Mouse (Mus musculus) c-Kit-positive CD71-positive TER-119-positive erythroid progenitor cells, embryonic 14.5 days (primary cell): ENCODE data around the gene Mast4.

Experiments used
- DNase-seq: peaks from one replicate; pipeline ENCODE4 v3.0.0-alpha.2; 2013; ENCODE audit warnings: low spot score

Gene Mast4

GRCm38 (mm10) chr13:103195847-103196246 lies 138.4 kb downstream of the Mast4 start:
- DNase-seq, result no peak

DNA sequence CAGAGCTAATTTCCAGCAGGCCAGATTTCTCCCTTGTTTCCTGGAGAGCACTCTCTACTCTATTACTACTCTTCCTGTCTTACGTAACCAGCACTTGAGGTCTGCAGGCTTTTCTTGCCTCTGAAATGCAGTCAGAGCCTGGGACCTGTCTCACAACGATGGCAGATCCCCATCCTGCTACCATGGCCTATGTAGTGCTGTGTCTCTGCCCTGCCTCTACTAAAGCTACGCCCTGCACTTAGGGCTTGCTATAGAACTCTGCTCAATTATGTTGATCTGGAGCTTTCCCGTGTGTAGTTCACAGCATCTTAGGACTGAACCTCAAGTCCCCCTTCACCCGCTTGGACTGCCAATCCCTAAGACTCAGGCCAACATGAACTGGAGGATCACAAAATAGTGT lies 150.7 kb downstream of the Mast4 start:
- DNase-seq, result no peak

DNA sequence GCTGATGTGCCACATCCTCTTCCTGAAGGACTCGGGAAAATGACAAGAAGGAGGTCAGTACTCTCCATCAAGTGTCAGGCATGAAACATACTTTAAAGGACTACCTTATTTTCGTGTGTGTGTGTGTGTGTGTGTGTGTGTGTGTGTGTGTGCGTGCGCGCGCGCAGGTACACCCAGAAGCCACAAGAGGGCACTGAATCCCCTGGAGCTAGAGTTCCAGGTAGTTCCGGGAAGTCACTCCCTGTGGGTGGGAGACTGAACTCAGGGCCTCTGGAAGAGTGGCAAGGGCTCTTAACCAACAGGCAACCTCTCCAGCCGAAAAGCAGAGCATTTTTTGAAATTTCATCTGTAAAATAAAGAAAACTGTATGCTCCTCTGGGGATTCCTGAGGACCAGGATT lies 152.5 kb downstream of the Mast4 start:
- DNase-seq, result no peak

DNA sequence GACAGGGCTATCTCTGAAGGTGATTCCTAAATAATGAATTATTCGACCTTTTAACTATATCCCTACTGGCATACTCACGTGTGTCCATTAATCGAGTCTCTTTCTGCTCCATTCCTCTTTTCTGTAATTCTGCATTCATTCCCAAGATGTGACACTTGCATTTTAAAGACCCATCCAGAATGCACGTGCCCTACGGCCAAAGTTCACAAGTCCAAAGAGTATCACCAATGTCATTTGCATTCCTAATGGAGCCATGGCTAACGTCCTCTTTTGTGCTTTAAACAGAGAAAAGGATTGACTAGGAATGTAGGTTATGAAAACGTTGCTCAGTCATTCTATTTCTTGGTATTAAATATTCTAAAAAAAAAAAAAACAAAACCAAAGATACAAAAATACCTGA lies 157.4 kb downstream of the Mast4 start:
- no peak for DNase-seq

GRCm38 (mm10) chr13:103174431-103174830 lies 159.9 kb downstream of the Mast4 start:
- no peak for DNase-seq

- peak; percentile 3 for DNase-seq
Observed at GRCm38 (mm10) chr13:103173545-103174182, 160.6 kb downstream of the Mast4 start.

DNA sequence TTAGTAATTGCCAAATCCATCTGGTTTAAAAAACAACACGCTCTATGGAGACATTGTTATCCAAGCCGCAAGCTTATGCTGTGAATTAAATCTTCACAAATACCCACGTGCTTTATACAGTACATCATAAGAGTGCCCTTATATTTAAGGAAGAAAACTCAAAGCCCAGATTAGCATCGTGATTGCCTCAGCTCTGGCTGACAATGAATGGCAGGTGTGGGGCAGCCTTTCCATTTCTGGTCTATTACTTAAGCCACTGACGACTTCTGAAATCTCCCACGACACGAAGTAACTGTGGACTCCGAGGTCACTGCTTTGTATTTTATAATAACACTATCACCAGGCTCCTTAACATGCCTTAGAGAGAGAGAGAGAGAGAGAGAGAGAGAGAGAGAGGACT lies 182.4 kb downstream of the Mast4 start:
- no peak for DNase-seq

DNA sequence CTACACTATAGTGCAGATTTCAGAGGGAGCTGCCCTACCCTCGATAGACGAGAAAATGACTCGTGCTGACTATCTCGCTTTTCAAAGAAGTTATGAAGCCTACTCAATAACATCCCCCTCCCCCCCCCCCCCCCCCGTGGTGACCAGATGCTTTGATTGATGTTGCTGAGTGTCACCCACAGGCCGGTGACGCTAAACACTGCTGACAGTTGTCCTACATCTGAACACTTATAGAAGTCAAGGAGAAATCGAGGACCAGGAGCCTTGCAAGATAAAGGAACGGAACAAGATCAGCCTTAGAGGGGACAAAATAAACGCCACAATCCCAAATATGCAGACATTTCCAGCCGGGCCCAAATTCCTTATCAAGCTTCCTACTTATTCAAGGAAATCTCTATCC lies 183.1 kb downstream of the Mast4 start:
- no peak for DNase-seq

DNA sequence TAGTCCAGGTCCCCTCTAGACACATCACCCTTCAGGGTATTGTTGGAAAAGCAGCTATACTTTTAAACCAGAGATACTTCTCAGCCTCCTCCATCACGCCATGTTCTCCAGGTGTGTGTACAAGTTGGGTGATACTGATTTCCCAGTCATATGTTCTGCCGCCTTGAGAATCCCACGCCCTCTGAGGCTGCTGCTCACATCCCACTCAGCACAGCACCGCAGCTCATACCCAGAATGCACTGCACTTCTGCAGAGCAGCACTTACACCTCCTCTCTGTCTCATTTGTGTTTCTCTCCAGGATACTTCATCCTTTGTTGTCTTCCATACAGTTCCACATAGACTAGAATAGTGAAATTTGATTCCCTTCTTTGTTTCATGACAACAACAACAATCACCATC lies 183.6 kb downstream of the Mast4 start:
- DNase-seq, result no peak

DNA sequence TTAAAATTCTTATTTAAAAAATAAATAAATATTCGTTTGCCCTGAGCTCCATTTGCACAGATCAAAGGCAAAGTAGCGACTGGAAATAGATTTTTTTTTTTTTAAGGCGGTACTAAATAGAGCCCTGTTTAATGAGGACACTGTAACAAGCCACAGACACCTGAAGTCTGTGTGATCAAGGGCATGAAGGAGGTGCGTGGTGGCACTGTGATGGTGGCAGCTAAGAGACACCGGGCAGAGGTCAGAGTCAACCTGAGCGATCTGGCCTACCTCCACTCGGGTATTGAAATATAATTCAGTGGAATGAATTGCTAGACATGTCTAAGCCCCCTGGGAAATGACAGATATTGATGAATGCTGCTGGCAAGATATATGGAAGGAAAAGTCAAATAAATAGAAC lies 184.9 kb downstream of the Mast4 start:
- DNase-seq, result no peak

DNA sequence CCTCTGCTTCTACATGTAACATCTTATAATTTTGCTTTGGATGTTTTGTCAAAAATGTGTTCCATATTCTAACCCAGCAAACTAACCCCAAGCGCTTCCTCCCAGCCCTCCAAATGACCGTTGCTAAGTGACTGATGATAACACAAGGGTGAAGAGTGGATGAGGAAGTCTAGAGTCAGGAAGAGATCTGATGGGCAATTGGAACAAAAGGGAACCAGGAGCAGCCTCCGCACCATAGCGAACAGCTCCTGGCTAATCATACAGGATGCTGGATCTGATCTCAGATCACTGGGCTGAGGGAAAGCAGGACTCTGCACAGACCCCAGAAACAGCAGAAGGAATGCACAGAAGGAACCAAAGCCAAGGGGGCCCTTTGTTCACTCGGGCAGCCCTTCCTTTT lies 190.0 kb downstream of the Mast4 start:
- DNase-seq, result no peak

- DNase-seq, result no peak
Observed at GRCm38 (mm10) chr13:103141304-103141703, 193.0 kb downstream of the Mast4 start.

DNA sequence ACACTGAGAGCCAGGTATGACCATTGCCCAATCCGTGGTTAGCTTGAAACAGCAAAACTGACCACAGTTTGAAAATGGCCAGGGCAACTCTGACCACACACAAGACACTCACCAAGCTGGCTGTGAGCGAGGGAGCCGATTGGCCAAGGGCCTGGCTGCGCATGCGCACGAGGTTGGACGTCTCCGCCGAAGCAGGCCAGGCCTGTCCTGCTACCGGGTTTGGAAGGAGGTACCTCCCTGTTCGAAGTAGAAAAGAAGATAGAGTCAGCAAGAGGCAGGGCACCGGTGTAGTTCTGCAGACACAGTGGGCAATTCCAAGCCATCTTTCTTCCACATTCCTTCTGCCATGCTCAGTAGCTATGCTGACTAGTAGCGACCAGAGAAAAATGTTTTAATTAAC lies 194.2 kb downstream of the Mast4 start:
- DNase-seq, result no peak

DNA sequence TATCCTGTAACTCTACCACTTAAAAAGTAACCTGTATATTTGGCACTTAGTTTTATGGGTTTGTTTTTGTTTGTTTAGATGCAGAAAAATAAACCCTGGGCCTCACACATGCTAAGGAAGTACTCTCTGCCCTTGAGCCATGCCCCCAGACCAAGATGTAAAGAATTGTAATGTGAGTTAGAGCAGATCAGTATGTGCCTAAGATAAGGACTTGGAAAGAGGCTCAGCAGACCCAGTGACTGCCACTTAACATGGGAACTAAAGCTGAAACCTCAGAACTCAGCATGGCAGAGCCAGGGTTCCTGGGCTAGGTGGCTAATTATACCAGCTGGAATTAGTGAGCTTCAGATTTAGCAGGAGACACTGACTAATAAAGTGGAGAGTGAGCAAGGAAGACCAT lies 196.0 kb downstream of the Mast4 start:
- DNase-seq, result no peak

DNA sequence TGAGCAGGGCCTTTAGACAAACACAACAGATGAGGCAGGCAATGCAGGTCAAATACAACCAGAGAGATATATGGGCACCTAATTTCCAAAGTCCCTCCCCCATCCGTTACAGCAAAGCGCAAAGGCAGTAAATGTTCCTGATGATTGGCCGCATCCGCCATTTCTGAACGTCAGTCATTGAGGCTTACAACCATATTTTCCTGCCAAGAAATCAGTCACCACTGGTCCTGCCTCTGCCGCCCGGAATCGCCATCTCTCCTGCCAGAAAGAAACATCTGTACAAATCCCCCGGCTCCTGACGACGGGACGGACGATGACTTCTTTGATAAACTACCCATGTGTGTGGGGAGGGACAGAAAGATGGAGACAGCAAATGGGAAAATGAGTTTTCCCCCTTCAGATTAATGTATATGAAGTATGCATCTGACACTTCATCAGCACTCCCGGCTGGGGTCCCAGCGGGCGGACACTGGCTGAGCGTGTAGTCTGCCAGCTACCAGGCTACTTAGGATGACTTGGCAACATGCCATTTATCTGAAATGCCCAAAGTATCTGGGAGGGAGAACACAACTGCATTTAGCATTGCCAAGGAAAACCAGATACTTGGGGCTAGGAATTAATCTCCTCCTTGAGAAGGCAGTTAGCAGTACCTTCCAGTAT lies 198.9 kb downstream of the Mast4 start:
- DNase-seq, result no peak

DNA sequence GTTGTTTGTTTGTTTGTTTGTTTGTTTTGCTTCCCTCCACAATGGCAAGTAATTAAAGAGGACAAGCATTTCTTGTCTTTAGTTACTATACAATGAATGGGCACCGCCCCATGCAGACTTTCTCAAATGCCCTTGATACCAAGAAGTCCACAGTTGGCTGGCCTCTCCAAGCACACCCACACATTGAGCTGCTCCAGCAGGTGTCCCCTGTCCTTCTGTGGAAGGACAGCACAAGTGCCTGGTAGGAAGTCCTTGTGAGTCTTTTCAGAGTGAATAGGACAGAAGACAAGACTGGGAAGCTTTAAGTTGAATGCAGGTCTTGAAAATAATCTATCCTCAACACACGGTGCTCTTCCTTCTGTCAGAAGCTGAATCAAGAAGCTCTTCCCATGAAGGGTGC lies 202.5 kb downstream of the Mast4 start:
- no peak for DNase-seq

DNA sequence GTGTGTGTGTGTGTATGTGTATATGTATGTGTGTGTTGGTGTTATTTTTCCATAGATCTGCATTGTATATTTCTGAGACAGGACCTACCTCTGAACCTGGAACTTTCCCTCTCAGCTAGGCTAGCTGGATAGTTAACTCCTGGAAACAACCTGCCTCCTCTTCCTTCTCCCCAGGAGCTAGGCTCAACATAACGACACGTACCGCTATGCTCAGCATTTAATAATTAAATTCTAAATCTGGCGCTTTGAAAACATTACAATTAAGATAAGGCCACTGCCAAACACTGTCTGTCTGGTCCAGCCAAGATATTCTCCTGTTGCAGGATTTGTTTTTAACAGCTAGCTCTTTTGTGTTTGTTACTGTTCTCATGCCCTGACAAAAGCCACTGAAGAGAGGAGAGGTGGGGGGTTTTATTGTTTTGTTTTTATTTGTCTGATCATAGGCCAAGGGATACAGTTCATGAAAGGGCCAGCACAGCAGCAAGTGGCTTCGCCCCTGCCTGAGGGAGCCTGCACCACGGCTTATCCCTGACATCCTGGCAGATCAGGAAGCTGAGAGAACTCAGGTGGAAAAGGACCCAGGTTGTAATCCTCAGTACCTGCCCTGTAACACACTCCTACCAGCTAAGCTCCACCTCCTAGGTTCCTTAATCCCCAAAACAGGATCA lies 205.0 kb downstream of the Mast4 start:
- no peak for DNase-seq

DNA sequence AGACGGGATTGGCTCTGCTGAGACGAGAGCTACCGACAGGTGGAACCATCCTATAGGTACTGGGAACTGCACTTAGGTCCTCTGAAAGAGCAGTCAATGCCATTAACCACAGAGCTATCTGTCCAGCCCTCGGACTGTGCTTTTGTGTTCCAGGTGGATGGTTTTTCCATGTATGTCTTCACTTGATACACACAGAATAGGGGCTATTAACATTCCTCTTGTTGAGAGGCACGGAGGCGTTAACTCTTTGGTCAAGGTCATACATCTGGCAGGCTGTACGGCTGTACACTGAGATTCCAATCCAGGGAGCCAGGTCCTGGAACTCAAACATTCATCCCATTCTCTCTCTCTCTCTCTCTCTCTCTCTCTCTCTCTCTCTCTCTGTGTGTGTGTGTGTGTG lies 205.6 kb downstream of the Mast4 start:
- no peak for DNase-seq

DNA sequence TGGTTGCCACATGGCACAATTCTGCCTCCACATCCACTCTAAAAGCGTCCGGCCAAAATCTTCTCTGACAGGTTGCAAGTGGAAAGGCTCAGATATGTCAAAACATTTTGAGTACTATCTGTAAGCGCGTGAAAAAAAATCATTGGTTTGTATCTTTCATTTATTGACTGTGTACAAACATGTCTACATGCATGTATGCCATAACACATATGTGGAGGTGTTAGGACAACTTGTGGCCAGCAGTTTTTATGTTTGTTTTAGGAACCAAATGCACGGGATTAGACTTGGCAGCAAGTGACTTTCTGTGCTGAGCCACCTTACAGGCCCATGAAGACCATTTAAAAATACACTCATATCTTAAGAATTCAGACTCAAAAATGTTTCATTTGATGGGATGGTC lies 206.7 kb downstream of the Mast4 start:
- no peak for DNase-seq

DNA sequence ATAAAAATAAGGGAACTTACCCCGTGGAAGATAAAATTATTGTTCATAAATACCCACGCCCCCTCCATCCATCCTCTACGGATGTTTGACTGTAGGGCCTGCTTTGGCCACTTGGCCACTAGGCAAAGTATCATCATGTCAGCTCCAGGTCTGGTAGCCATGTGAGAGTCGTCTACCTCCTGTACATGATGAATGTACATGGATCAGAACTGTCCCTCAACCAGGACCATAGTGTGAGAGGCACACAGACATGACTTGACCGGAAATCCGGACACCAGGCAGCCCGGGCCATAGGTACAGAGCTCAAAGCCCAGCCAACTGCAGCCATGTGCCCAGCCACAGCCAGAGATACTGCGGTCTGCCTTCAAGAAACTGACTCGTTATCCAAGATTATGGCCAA lies 210.6 kb downstream of the Mast4 start:
- DNase-seq, result no peak

- no peak for DNase-seq
Observed at GRCm38 (mm10) chr13:103121796-103122792, 212.2 kb downstream of the Mast4 start.

- no peak for DNase-seq
Observed at GRCm38 (mm10) chr13:103120669-103121131, 213.6 kb downstream of the Mast4 start.
